Mouse (Mus musculus) neutrophil, adult 83 days (primary cell): Measurements from ENCODE around the gene Gm21969. TPM values are rescaled to one million over a fixed set of nuclear protein-coding genes. Genes with fewer than 3 reads are reported as not detected.

ENCODE experiments used
- total RNA-seq, 2 experiments: library from RNA; stranded (reverse); gene quantifications; one replicate each; pipeline ENCODE4 v1.2.4; 2023

The Gm21969 gene
- not detected for total RNA-seq

GRCm38 (mm10) chr4:139602357-139603244 is at the start of gene Gm21969:
Gene Gm21969, plus strand, starts transcription at chr4:139603186.

DNA sequence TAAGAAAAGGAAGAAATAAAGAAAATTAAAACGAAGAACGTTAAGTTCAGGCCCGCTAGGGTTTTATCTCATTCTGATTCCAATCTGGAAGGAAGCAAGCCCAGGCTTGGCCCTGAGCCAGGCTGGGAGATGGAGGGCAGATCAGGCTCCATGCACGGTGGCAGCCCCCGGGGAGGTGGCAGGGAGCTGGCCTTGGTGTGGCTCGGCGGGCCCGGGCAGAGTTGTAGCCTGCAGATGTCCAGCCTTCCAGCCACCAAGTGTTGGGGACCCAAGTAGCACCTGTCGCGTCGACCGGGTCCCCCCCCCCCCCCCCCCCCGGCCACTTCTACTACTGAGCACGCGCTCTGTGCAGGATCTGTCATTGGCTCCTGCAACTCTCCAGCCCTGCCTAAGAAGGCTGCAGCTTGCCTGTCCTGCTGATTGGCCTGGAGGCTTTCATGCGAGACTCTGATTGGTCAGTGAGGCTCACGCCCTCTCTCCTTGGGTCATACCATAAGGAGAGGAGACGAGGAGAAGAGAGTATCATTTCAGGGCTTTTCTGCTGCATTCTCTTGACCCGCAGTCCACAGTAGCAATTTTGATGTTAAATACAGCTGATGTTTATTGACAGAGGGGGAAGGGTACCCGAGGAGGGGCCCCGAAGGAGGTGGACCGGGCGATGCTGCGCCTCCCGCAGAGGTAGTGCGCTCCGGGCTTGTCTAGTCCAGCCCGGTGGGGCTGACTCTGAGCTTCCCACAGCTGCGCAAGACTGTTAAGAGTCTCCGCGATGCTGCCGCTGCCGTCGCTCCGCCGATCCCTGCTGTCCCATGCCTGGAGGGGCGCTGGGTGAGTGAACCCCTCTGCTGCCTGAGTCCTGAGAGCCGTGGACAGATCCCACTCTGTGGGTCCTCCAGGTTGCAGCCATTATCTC is 19.6 kb downstream of the Gm21969 start, which contains the start of gene Aldh4a1:
Gene Aldh4a1 (plus strand): TSS at position 494 of the 910 bp plus-strand sequence.

DNA sequence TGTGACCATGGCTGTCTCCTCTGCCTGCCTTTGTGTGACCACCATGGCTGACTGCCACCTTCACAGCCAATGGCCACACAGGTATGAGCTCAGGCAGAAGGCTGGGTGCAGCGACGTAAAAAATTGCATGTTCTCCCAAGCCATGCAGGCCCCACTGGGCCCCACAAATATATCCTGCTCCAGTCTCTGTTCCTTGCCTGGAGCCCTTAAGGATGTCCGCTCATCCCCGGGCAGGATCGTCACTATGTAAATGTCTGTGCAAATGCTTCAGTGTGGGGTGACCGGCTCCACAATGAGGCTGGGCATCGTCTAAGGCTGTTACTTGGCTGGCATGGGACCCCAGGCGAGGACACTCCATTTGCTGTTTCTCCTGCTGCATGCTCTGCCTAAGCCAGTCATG is 50.3 kb downstream of the Gm21969 start, which contains the start of gene Tas1r2:
Gene Tas1r2 (plus strand): TSS at position 301 of the 400 bp plus-strand sequence.

Other genes with a start within 250 kb of the Gm21969 start
- gene Iffo2, start 72.6 kb upstream of the Gm21969 start, total RNA-seq = 1 to 10 TPM; 2.5 to 2.6 TPM
- gene Aldh4a1, start 19.7 kb downstream of the Gm21969 start, total RNA-seq = 10 to 100 TPM; 12.0 to 13.9 TPM
- not detected for gene Tas1r2, start 50.4 kb downstream of the Gm21969 start, total RNA-seq
- not detected for gene Pax7, start 230.3 kb downstream of the Gm21969 start, total RNA-seq